Mouse (Mus musculus) G1E (cell line): ENCODE data around the gene Msh3. TPM values are rescaled to one million over a fixed set of nuclear protein-coding genes. Genes with fewer than 3 reads are reported as not detected.
"Not testable (repeated sequence)": the region's sequence is repeated elsewhere in the genome, so short reads cannot be mapped to it uniquely, and the experiment has no call there.

Experiments used
- ATAC-seq: 2 replicates; pipeline ENCODE4 v1.8.0; 2016; ENCODE audit warnings: mild to moderate bottlenecking; ENCODE audit not compliant: insufficient number of reproducible peaks, poor library complexity, low FRiP score, severe bottlenecking; ENCODE audit errors: extremely low read depth
- DNase-seq: peaks from one replicate; pipeline ENCODE4 v3.0.0; 2012; ENCODE audit warnings: low spot score
- H3K27me3 ChIP-seq: 2 replicates; pipeline ENCODE4 v1.6.1; 2012; ENCODE audit warnings: mild to moderate bottlenecking, low read length, inconsistent platforms; ENCODE audit not compliant: insufficient read depth
- H3K36me3 ChIP-seq: replicated peaks from 2 replicates; pipeline ENCODE3; 2012; ENCODE audit warnings: mild to moderate bottlenecking, inconsistent platforms
- H3K4me1 ChIP-seq: 2 replicates; pipeline ENCODE4 v1.6.1; 2012; ENCODE audit warnings: low read depth, low read length, inconsistent platforms, mixed read lengths; ENCODE audit not compliant: insufficient read depth
- H3K4me3 ChIP-seq: 2 replicates; pipeline ENCODE4 v1.5.1; 2012; ENCODE audit warnings: low read depth, mild to moderate bottlenecking, inconsistent platforms, low read length, moderate library complexity, mixed read lengths
- H3K9me3 ChIP-seq: replicated peaks from 2 replicates; pipeline ENCODE4 v1.6.1; 2012; ENCODE audit warnings: inconsistent platforms
- CTCF ChIP-seq: IDR thresholded peaks from 2 replicates; pipeline ENCODE4 v1.5.1; 2012; ENCODE audit warnings: low read depth, low read length, inconsistent platforms, mixed read lengths
- GATA1 ChIP-seq: IDR thresholded peaks from 2 replicates; pipeline ENCODE4 v1.6.1; 2012; ENCODE audit warnings: borderline replicate concordance, low read length, inconsistent platforms, mixed read lengths
- GATA2 ChIP-seq: IDR thresholded peaks from 2 replicates; pipeline ENCODE4 v1.6.1; 2012; ENCODE audit warnings: low read depth, low read length, inconsistent platforms, borderline replicate concordance
- POLR2AphosphoS5 ChIP-seq: IDR thresholded peaks from 2 replicates; pipeline ENCODE4 v1.6.1; 2012; ENCODE audit warnings: low read depth, low read length, inconsistent platforms; ENCODE audit not compliant: insufficient replicate concordance
- TAL1 ChIP-seq: conservative IDR thresholded peaks from 2 replicates; pipeline ENCODE4 v1.6.1; 2012; ENCODE audit warnings: low read depth, low read length, inconsistent platforms, mixed read lengths
- polyA plus RNA-seq: library from polyadenylated mRNA; stranded (reverse); fragments of >175 nt; gene quantifications from 2 replicates; pipeline ENCODE4 v1.2.3, GENCODE M21; 2012
- total RNA-seq, 2 experiments: library from RNA; stranded (forward) in 1 of 2; stranded (reverse) in 1 of 2; fragments of 200-1000 nt in 1 of 2; fragments of >200 nt in 1 of 2; fragmentation: Nextera tagmentation in 1 of 2; gene quantifications; 2 replicates each; pipeline ENCODE4 v1.2.3; 2014 to 2017

The Msh3 gene
- total and polyA plus RNA-seq, 3 experiments, result 33.1 to 49.1 (median 39.0) TPM

DNA sequence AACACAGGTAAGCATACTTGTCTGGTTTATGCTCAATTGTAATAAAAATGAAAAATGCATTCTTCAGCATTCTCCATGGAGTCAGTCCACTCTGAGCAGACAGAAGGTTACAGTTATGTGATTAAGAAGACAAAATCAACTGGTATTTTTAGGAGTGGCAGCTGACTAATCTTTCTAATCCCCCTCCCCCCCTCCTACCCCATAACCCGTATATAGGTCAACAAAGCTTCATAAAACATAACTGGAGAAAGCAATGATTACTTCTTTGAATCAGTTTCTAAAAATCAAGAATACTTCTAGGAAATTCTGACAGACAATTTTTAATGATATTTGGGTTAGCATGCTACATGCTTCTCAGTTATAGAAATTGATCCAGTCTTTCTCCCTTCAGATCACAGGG is 126.8 kb downstream of the Msh3 start:
- no peaks in the 10 kb centered on the region for H3K9me3 ChIP-seq
- no peak overlapping the region for H3K4me3 ChIP-seq
- H3K4me1 ChIP-seq, result no peaks in the 10 kb centered on the region
- no peak for TF ChIP-seq CTCF
- ATAC-seq, result no peak
- no peak for DNase-seq
- peaks cover 47% of the 10 kb centered on the region for H3K36me3 ChIP-seq
- no peaks in the 10 kb centered on the region for H3K27me3 ChIP-seq

DNA sequence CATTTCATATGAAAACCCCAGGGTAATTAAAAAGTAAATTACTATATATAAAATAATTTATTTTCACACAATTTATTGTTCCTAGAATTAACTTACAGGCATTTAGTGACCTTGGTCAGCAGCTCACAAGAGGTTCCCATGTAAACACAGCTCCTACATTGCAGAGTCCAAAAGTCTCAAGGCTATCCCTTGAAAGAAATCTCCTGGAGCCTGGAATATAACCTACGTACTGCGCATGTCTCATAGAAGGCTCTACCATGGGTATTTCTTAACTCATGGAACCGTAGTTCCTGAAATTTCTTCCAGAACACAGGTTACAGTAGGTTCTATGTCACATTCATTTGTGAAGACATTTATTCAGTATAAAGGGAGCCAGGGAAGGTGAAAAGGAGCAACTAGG is 131.2 kb downstream of the Msh3 start:
- Histone ChIP-seq H3K9me3 (no peaks in the 10 kb centered on the region), H3K4me1 (no peaks in the 10 kb centered on the region), H3K36me3 (peaks cover 60% of the 10 kb centered on the region), H3K27me3 (no peaks in the 10 kb centered on the region), H3K4me3 (no peak overlapping the region)
- DNase-seq, result no peak
- no peak for ATAC-seq
- no peak for TF ChIP-seq CTCF
- TF ChIP-seq POLR2AphosphoS5, result no peak
- TF ChIP-seq GATA2, result no peak
- TF ChIP-seq TAL1, result no peak
- TF ChIP-seq GATA1, result no peak

DNA sequence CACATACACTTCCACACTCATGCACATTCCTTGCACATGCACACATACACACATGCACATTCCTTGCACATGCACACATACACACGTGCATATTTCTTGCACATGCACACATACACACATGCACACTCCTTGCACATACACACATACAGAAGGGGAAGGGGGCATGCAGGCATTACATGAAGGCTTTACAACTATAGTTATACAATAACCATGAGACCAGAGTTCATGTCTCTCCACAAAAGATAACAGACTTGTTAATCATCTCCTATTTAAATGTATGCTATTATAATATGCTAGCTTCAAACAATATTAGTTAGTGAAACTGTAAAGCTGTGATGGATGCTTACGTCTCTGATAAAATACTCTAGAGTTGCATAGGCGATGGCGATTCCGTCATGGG is 132.0 kb downstream of the Msh3 start:
- Histone ChIP-seq H3K9me3 (no peaks in the 10 kb centered on the region), H3K36me3 (peaks cover 65% of the 10 kb centered on the region), H3K4me1 (no peaks in the 10 kb centered on the region), H3K27me3 (no peaks in the 10 kb centered on the region), H3K4me3 (no peak overlapping the region)
- TF ChIP-seq GATA1 (no peak), GATA2 (no peak), TAL1 (no peak), POLR2AphosphoS5 (no peak), CTCF (no peak)
- ATAC-seq, result no peak
- no peak for DNase-seq

DNA sequence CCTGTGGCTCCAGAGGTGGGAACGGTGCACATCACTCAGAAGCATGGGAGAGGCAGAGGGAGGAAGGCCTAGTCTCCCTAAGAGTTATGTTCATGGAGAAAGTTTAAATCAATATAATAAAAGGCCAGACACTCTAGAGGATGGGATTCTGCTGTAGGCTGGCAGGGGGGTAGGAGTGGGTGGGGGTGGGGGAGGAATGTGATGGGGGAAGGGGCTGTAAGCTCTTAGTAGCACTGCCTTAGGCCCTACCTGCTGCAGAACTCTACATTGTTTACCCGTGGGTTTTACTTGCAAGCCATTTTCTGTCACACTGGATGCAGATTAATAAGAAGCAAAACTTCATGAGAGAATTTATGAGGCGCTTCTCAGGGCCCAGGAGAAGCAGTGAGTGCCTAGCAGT is 135.0 kb downstream of the Msh3 start:
- peaks cover 79% of the 10 kb centered on the region for H3K36me3 ChIP-seq
- no peak for TF ChIP-seq GATA2
- no peak for TF ChIP-seq TAL1
- no peak for TF ChIP-seq POLR2AphosphoS5
- no peak for TF ChIP-seq GATA1
- TF ChIP-seq CTCF, result no peak
- ATAC-seq (no peak), DNase-seq (no peak)
- H3K4me1 ChIP-seq, result no peaks in the 10 kb centered on the region
- H3K9me3 ChIP-seq, result no peaks in the 10 kb centered on the region
- H3K27me3 ChIP-seq, result no peaks in the 10 kb centered on the region
- H3K4me3 ChIP-seq, result no peak overlapping the region

DNA sequence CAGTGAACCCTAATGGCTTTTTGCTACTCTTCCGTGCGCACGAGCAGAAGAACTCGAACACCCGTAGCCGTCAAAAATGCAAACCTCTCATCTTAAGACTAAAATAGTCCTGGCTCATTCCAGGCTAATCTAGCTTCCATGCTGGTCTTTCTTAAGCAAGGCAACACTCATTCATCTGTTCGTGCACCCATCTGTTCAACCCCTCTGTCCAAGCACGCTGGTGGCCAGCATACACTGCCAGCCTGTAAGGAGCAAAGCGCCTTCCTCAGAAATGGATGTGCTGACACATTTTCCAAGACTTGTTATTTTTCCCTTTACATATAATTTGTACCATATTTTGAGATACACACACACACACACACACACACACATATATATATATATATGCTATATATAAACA is 137.6 kb downstream of the Msh3 start:
- DNase-seq (no peak), ATAC-seq (no peak)
- Histone ChIP-seq H3K4me3 (no peak overlapping the region), H3K36me3 (peaks cover 86% of the 10 kb centered on the region), H3K27me3 (no peaks in the 10 kb centered on the region), H3K4me1 (no peaks in the 10 kb centered on the region), H3K9me3 (no peaks in the 10 kb centered on the region)
- TF ChIP-seq GATA2 (no peak), POLR2AphosphoS5 (no peak), CTCF (no peak), TAL1 (no peak), GATA1 (no peak)

DNA sequence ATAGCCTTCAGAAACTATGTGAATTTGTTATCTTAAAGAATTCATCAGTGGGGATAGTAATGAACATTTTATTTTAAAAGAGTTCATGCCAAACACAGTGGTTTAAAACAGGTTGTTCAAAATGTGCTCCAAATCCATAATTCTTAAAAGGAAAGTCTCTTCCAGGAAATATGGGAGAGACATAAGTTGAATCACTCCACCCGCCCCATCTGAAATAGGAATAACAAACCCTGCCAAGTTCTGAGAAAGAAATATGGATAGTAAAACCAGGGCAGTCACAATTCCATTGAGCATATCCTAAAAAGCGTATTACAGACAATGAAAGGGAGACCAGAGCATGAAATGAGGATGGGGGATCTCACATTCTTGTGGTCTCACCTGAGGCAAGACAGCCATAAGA is 157.9 kb downstream of the Msh3 start:
- DNase-seq, result no peak
- Histone ChIP-seq H3K9me3 (no peaks in the 10 kb centered on the region), H3K36me3 (no peaks in the 10 kb centered on the region), H3K4me3 (no peak overlapping the region), H3K27me3 (no peaks in the 10 kb centered on the region), H3K4me1 (no peaks in the 10 kb centered on the region)
- TF ChIP-seq TAL1 (no peak), GATA2 (no peak), CTCF (no peak), GATA1 (no peak), POLR2AphosphoS5 (no peak)
- no peak for ATAC-seq

DNA sequence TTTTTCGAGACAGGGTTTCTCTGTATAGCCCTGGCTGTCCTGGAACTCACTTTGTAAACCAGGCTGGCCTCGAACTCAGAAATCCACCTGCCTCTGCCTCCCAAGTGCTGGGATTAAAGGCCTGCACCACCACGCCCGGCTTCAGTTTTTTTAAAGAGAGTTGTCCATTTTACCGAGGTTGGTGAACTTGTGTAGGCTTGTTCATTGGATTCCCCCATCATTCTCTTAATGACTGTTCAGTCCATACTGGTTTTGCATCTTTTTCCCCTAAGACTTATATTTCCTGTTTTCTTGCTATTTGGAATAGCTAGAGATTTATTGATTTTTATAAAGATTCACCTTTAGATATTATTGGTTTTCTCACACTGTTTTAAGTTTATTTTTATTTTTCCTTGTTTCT is 161.0 kb downstream of the Msh3 start:
- H3K4me1 ChIP-seq, ATAC-seq, H3K9me3 ChIP-seq, H3K36me3 ChIP-seq, H3K4me3 ChIP-seq, H3K27me3 ChIP-seq, DNase-seq: not testable (repeated sequence)

DNA sequence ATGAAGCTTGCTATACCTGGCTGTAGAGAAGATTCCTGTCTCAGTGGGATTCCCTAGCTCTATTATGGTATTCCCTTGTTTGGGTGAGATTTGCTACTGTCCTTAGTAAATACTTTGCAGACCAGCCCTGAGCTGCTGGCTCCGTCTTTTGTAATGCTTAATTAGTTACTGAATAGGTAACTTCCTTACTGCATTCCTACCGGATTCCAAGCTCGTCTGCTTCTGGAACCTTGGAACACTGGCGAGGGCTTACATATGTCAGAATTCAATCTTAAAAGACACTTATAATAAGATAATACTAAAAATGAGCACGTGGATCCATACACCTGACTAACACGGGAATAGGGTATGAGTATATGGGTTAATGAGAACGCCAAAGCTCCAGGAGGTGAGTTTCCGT is 182.1 kb downstream of the Msh3 start:
- ATAC-seq, H3K4me1 ChIP-seq, H3K4me3 ChIP-seq, H3K27me3 ChIP-seq, H3K9me3 ChIP-seq, H3K36me3 ChIP-seq, DNase-seq: not testable (repeated sequence)

Other genes starting within 250 kb of the Msh3 start
- gene Rasgrf2, start 223.3 kb downstream of the Msh3 start, total RNA-seq (2014; fragmentation: Nextera tagmentation), result not detected in 2 replicates
- 0.22 TPM in 1 of 2 replicates, not detected in the other for gene Rasgrf2, start 223.3 kb downstream of the Msh3 start, total RNA-seq (2017)
- 0.01 TPM in 1 of 2 replicates, not detected in the other for gene Rasgrf2, start 223.3 kb downstream of the Msh3 start, polyA plus RNA-seq
- gene Gm20379, start 49.0 kb downstream of the Msh3 start, total RNA-seq (2014; fragmentation: Nextera tagmentation), result not detected in 2 replicates
- not detected in 2 replicates for gene Gm20379, start 49.0 kb downstream of the Msh3 start, total RNA-seq (2017)
- not detected in 2 replicates for gene Gm20379, start 49.0 kb downstream of the Msh3 start, polyA plus RNA-seq
- gene Dhfr, start 277 bp downstream of the Msh3 start, total RNA-seq (2014; fragmentation: Nextera tagmentation), result 24.2 and 30.5 TPM in 2 replicates
- gene Dhfr, start 277 bp downstream of the Msh3 start, total RNA-seq (2017), result 26.5 and 27.1 TPM in 2 replicates
- gene Dhfr, start 277 bp downstream of the Msh3 start, polyA plus RNA-seq, result 1.1 and 1.2 TPM in 2 replicates
- not detected in 2 replicates for gene Ankrd34b, start 70.9 kb upstream of the Msh3 start, total RNA-seq (2014; fragmentation: Nextera tagmentation)
- gene Ankrd34b, start 70.9 kb upstream of the Msh3 start, total RNA-seq (2017), result 0.05 TPM in 1 of 2 replicates, not detected in the other
- gene Ankrd34b, start 70.9 kb upstream of the Msh3 start, polyA plus RNA-seq, result not detected in 2 replicates
- not detected in 2 replicates for gene Fam151b, start 129.0 kb upstream of the Msh3 start, total RNA-seq (2014; fragmentation: Nextera tagmentation)
- 0.11 TPM in 1 of 2 replicates, not detected in the other for gene Fam151b, start 129.0 kb upstream of the Msh3 start, total RNA-seq (2017)
- gene Fam151b, start 129.0 kb upstream of the Msh3 start, polyA plus RNA-seq, result not detected in 2 replicates
- gene Zfyve16, start 175.9 kb upstream of the Msh3 start, total RNA-seq (2014; fragmentation: Nextera tagmentation), result 31.1 and 40.0 TPM in 2 replicates
- gene Zfyve16, start 175.9 kb upstream of the Msh3 start, total RNA-seq (2017), result 11.9 and 15.5 TPM in 2 replicates
- gene Zfyve16, start 175.9 kb upstream of the Msh3 start, polyA plus RNA-seq, result 0.67 and 1.0 TPM in 2 replicates
- gene Spz1, start 221.2 kb upstream of the Msh3 start, total RNA-seq (2014; fragmentation: Nextera tagmentation), result not detected in 2 replicates
- gene Spz1, start 221.2 kb upstream of the Msh3 start, total RNA-seq (2017), result 0.11 TPM in 1 of 2 replicates, not detected in the other
- not detected in 2 replicates for gene Spz1, start 221.2 kb upstream of the Msh3 start, polyA plus RNA-seq